Mouse (Mus musculus) brown adipose tissue, adult 24 weeks (tissue): ENCODE measurements around the gene Treml1. TPM values are rescaled to one million over a fixed set of nuclear protein-coding genes. Genes with fewer than 3 reads are reported as not detected.
A peak's percentile ranks its signal among the peaks of the same experiment; 100 is the strongest.

Source experiments
- H3K27ac ChIP-seq: fragments of 200-500 bp; replicated peaks from 2 replicates; pipeline ENCODE4 v1.5.1; 2012; ENCODE audit warnings: low read depth, mild to moderate bottlenecking, low read length
- H3K4me1 ChIP-seq: fragments of 200-500 bp; 2 replicates; pipeline ENCODE4 v1.6.1; 2012; ENCODE audit warnings: low read length, mixed read lengths; ENCODE audit not compliant: control insufficient read depth, insufficient read depth, insufficient read length
- H3K4me3 ChIP-seq: fragments of 200-500 bp; 2 replicates; pipeline ENCODE4 v1.5.1; 2012; ENCODE audit warnings: low read depth, mild to moderate bottlenecking, low read length, moderate library complexity; ENCODE audit not compliant: insufficient read depth
- polyA plus RNA-seq: library from polyadenylated mRNA; stranded (reverse); fragments of >200 nt; gene quantifications from 2 replicates; pipeline ENCODE4 v1.2.4, GENCODE M21; 2012; ENCODE audit not compliant: missing spikeins, insufficient read depth, insufficient read length

The Treml1 gene
- polyA plus RNA-seq, 1 experiment = not detected

- no peak overlapping the region for H3K27ac ChIP-seq
- no peaks in the 10 kb centered on the region for H3K4me1 ChIP-seq
- H3K4me3 ChIP-seq = no peak overlapping the region
These were observed 16.4 kb downstream of the Treml1 start for GRCm38 (mm10) chr17:48376102-48376501.

- Histone ChIP-seq H3K4me1 (no peaks in the 10 kb centered on the region), H3K4me3 (no peak overlapping the region), H3K27ac (no peak overlapping the region)
These were observed 19.3 kb downstream of the Treml1 start for GRCm38 (mm10) chr17:48379050-48379449.

DNA sequence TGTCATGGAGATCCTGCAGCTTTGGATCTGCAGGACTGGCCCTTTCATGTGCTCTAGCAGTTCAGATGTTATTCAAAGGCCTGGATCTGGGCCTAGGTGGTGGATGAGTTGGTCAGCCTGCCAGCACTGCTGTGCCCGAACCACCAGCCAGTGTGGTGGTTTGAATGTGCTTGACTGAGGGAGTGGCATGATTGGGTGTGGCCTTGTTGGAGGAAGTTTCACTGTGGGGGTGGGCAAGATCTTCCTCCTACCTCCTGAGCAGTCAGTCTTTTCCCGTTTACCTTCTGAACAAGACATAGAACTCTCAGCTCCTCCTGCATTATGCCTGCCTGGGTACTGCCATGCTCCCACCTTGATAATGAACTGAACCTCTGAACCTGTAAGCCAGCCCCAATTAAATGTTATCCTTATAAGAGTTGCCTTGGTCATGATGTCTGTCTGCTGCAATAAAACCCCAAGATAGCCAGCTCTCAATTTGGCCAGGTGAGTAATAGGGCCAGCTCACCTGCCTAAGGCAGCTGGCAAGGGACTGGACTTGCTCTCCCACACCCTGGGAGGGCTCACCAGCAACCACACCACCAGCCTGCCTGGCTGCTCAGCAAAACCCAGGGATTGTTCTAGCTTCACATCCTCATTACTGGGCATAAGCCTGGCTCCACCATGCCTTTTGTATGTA is 26.2 kb downstream of the Treml1 start:
- no peak overlapping the region for H3K27ac ChIP-seq
- H3K4me1 ChIP-seq = no peaks in the 10 kb centered on the region
- H3K4me3 ChIP-seq = no peak overlapping the region

DNA sequence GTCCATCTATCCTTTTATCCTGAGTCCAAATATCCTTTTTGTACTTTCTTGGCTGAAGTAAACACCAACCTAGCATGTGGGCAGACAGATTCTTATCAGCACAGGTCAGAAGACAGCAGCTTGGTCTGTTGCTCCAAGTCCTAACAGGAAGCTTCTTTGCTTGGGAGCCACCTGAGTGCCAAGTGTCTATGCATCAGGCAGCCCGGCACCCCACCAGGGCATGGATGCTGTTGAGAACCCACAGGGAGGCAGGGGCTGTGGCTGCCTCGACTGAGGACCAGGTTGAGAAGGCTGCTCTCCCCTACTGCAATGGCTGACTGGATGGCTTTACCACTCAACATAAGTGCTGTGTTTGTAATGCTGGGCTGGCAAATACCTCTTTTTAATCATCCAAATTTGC is 28.9 kb downstream of the Treml1 start:
- no peak overlapping the region for H3K4me3 ChIP-seq
- no peaks in the 10 kb centered on the region for H3K4me1 ChIP-seq

DNA sequence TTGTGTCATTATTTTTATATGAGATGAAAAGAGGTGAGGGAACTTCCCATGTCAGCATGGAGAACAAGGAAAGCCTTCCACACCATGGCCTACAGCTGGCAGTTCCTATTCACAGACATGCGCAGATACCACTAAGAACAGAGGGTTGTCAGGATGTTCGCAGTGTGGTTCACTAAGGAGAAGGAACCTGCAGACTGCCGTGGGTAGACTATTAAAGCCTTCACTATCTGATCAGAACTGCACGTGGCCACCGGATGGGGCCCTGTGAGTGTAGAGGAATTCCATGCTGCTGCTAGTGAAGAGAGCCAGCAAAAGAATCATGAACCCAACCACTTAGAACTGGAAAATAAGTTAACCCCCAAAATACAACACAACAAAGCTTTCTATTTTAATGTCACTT is 29.7 kb downstream of the Treml1 start:
- H3K27ac ChIP-seq = no peak overlapping the region
- H3K4me3 ChIP-seq = no peak overlapping the region
- no peaks in the 10 kb centered on the region for H3K4me1 ChIP-seq

More for the DNA sequence above, 28.9 kb downstream of the Treml1 start:
- H3K27ac ChIP-seq = no peak overlapping the region

DNA sequence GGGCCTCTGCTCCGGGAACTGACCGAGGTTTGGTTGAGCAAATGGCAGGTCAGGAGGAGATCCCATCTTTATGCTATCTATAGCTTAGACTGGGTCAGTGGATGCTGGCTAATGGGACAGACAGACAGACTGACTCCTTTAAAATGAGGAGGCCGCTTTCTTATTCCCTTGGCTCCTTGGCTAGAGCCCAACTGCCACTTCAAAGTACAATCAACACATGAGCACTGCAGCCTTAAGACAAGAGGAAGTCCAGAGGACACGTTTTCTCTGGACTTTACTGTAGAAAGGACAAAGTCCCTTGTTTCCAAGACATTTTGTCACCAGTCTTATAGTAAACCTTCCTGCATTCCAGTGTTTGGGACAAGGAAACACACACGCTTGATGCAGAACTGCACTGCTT is 31.7 kb downstream of the Treml1 start:
- Histone ChIP-seq H3K27ac (no peak overlapping the region), H3K4me3 (no peak overlapping the region), H3K4me1 (no peaks in the 10 kb centered on the region)

DNA sequence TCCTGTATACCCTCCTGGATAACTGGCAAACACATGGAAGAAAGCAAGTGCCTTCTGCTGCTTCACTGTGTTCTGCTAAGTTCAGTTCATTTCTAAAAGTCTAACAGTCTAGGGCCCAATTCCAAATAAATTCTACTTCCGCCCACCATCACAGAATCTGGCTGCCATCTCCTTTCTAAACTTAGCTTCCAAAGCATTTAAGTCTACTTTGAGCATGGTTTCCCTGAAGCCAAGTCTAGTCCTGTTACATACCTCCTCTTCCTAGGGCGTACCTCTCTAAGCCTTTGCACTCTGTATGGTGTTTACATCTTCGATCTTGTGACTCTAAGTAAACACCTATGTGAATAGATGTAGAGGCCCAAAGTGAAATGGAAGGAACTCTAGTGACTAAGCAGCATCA is 32.9 kb downstream of the Treml1 start:
- Histone ChIP-seq H3K4me1 (no peaks in the 10 kb centered on the region), H3K27ac (no peak overlapping the region), H3K4me3 (no peak overlapping the region)

DNA sequence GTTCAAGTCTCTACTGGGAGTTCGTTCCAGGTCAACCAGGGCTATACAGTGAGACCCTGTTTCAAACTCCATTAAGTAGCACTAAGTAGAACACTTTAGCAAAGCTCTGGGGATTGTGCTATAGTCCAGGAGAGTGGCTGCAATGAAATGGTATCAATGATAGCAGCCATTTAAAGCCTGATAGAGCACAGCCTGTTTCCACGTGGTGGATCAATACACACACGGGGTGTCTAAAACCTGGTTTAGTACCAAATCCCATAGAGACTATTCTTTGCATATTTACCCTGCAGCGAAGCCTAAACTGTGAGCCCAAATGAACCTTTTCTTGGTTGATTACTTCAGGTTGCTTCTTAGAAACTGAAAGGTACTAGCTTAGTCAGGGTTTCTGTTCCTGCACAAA is 42.0 kb downstream of the Treml1 start:
- H3K4me3 ChIP-seq = no peak overlapping the region
- H3K4me1 ChIP-seq = no peaks in the 10 kb centered on the region
- H3K27ac ChIP-seq = no peak overlapping the region

DNA sequence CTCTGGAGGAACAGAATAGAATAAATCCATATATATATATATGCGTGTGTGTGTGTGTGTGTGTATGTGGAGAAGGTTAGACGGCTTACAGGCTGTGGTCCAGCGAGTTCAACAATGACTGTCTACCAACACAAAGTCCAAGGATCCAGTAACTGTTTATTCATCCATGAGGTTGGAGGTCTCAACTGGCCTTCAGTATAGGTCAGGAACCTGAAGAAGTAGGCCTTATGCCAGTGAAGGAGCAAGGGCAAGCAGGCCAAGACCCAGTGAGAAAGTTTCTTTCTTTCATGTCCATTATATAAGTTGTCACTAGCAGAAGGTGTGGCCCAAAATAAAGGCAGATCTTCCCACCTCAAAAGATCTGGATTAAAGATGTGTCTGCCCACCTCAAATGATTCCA is 43.0 kb downstream of the Treml1 start:
- H3K27ac ChIP-seq = no peak overlapping the region
- H3K4me3 ChIP-seq = no peak overlapping the region

GRCm38 (mm10) chr17:48403848-48404247 is 44.1 kb downstream of the Treml1 start:
- no peaks in the 10 kb centered on the region for H3K4me1 ChIP-seq
- no peak overlapping the region for H3K27ac ChIP-seq
- H3K4me3 ChIP-seq = no peak overlapping the region

More for the DNA sequence above, 43.0 kb downstream of the Treml1 start:
- no peaks in the 10 kb centered on the region for H3K4me1 ChIP-seq

DNA sequence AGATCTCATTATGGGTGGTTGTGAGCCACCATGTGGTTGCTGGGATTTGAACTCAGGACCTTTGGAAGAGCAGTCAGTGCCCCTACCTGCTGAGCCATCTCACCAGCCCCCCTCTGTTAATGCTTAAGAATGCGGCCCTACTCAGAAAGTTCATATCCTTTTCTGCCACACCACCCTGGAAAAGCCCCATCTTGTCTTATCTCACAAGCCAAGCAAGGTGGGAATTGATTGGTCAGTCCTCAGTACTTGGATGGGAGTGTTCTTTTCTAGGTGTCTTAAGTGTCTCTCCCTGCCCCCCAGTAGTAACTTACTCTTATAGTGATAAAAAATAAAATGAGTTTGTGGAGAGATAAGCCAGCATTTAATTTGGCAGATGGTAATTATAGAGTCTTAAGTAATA is 45.0 kb downstream of the Treml1 start:
- Histone ChIP-seq H3K27ac (no peak overlapping the region), H3K4me3 (no peak overlapping the region), H3K4me1 (no peaks in the 10 kb centered on the region)

DNA sequence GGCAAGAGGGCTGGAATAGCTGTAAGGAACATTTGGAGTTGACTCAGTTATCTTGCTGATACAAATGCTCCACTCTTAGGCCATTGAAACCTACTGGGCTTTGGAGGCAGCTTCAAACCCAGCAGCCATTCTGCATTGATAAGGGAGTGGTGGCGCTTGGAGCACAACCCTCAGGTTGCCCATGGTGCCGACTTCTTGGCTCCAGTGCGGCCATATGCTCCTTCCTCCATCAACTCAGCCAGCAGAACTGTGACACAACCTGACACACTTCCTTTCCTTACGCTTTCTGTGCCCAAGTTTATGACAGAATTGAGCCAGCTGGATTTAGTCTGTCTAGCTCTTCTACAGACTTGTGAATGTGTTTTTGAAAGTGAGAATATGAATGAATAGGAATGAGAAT is 47.4 kb downstream of the Treml1 start:
- H3K4me3 ChIP-seq = no peak overlapping the region
- H3K4me1 ChIP-seq = peaks cover 2% of the 10 kb centered on the region; the same call in 1 of the 2 replicates
- H3K27ac ChIP-seq = no peak overlapping the region

- H3K27ac ChIP-seq = 0 out of 2 replicates have a peak overlapping the region, but pooled peaks have one; percentile 97
- H3K4me1 ChIP-seq = peaks cover 2% of the 10 kb centered on the region; the same call in 1 of the 2 replicates
- peak overlapping the region; percentile 99 for H3K4me3 ChIP-seq
These were observed 48.3 kb downstream of the Treml1 start for GRCm38 (mm10) chr17:48407910-48408525.

GRCm38 (mm10) chr17:48408526-48409291 is 49.0 kb downstream of the Treml1 start:
- Histone ChIP-seq H3K4me1 (peaks cover 2% of the 10 kb centered on the region; the same call in 1 of the 2 replicates), H3K27ac (peak overlapping the region; percentile 97), H3K4me3 (peak overlapping the region; percentile 99)
